Mouse (Mus musculus): ENCODE measurements at regions not wholly inside any gene's neighbourhood (a gene's known extent, or its start where the extent isn't known, plus 50 kb on each side); places are given as distances from the start of the nearest gene placed in this dataset.

GRCm38 (mm10) chr14:48729996-48730395 lies 56.4 kb upstream of the Otx2 start:
- no peak for TF ChIP-seq CTCF (IDR thresholded peaks at IDR 0.05; ENCODE audit: low read depth, low read length)
- no peak for TF ChIP-seq TAL1 (conservative IDR thresholded peaks at IDR 0.05; ENCODE audit: low read depth, low read length)
- TF ChIP-seq POLR2AphosphoS5 (IDR thresholded peaks at IDR 0.05; ENCODE audit: insufficient replicate concordance, low read depth, low read length) = no peak
